Mouse (Mus musculus): ENCODE measurements around the gene Nrp1.

Gene Nrp1

DNA sequence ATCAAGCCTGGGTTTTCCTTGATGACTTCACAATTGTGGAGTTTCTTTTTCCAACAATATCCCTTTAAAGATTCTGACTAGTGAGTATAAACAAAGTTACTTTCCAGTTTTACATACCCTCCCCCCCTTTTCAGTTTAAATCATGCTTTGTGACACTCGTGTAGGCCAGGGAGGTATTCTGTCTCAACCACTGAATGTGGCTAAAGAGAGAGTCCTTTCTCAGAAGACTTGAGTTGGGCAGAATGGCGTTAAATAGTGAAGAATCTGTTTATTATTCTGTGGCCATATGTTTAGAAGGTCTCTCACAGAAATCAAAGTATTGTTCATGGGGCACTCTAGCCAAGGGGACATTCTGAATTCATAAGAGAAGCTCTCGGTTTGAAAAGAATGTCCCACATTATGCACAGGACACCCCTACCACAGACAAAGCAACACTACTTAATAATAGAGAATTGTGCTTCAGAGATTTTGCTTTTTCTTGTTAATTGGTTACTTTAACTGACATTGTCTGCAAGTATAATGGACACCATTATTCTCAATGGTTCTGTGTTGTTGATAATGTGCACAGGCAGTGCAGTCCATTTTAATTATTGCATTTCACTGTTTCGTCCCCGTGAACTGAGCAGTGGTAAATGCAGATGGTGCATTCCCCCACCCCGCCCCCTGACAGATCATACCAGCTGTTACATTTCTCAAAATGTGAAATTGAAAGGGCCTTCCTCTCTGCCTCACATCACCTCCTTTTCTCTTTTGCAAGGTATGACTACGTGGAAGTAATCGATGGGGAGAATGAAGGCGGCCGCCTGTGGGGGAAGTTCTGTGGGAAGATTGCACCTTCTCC is 59.8 kb downstream of the Nrp1 start:
- no peak for DNase-seq (ENCODE audit: low read depth, low spot score)

GRCm38 (mm10) chr8:128419984-128420383 is 61.6 kb downstream of the Nrp1 start:
- no peak for DNase-seq (ENCODE audit: low read depth, low spot score)

- DNase-seq (ENCODE audit: low read depth, low spot score) = no peak
Observed at GRCm38 (mm10) chr8:128420402-128420801, 62.0 kb downstream of the Nrp1 start.

GRCm38 (mm10) chr8:128423813-128424212 is 65.4 kb downstream of the Nrp1 start:
- peak; percentile 34 for DNase-seq (ENCODE audit: low read depth, low spot score)

DNA sequence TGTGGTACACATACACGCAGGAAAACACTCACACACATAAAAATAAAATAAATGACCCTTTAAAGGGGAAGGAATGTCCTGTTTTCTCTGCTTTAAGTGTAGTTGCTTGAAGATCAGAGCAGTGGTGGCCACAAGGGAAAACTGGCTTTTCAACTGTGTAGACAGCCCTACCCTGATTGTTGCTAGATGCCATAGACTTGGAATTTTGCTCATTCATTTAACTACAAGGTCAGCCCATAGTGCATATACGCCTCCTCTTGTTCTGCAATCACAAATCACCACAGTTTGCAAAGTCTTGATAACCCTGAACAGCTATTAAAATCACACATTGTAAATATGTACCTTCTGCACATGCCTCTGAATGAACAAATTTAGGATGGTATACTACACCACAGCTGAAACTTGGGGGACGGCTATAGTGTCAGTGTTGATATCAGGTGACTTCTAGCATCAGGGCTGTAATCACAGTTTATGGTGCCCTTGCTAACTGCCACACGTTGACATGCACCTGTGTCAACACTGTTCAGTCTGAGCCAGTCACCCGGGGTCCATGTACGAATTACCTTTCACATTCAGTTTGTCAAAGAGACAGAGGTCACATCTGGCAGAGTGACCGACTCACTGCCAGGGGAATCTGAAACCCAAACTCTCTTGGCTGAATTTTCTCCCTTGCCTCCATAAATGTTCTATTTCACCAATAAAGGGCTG is 66.4 kb downstream of the Nrp1 start:
- no peak for DNase-seq (ENCODE audit: low read depth, low spot score)

GRCm38 (mm10) chr8:128427071-128427470 is 68.7 kb downstream of the Nrp1 start:
- no peak for DNase-seq (ENCODE audit: low read depth, low spot score)

DNA sequence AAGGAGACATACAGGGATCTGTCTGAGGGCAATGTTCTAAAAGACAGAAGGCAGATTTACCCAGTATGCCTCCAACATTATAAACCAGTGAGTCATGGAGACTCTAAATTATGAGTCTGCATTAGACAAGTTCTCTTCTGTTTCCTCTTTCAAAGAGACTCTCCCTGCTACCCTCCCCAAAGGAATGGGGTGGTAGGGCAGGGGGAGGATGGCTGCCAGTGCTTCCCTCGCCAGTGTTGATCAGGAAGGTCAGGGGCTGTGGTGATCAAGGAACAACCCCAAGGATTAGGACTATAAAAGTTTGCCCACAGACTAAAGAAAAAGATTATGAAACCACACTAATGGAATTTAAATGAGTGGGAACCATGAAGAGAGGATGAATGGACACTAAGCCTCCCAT is 70.6 kb downstream of the Nrp1 start:
- peak; percentile 18 for DNase-seq (ENCODE audit: low read depth, low spot score)

DNA sequence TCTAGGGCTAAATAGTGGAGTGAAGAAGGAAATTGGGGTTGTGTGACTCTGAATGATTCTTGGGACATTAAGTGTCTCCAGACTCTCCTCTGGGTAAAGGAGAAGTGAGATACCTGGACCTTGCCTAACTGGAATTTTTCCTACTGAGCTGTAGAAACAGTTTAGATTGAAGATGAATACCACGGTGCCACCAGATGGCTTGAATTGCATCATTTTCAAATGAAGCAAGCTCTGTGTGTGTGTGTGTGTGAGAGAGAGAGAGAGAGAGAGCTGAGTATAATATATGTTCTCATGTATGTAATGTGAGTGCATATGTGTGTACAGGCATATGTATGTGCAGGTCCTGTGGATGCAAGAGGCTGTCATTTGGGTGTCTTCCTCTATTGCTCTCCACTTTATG is 72.7 kb downstream of the Nrp1 start:
- no peak for DNase-seq (ENCODE audit: low read depth, low spot score)

DNA sequence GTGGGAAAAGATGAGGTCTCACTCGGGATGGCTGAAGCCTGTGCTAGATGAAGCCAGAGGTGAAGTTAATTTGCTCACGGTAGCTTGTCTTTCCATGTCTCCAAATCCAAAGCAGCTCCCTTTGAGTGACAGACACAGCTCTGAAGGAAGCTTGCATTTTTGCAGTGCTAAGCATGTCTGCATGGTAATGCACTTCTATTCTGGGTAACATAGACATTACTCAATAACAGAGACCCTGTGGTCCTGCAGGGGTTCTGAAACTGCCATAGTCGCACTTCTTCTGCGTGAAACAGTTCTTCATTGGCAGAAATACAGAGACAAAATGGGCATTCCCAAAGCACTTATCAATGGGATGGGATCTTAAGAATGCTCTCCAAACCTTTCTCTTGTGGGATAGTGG is 77.3 kb downstream of the Nrp1 start:
- no peak for DNase-seq (ENCODE audit: low read depth, low spot score)

DNA sequence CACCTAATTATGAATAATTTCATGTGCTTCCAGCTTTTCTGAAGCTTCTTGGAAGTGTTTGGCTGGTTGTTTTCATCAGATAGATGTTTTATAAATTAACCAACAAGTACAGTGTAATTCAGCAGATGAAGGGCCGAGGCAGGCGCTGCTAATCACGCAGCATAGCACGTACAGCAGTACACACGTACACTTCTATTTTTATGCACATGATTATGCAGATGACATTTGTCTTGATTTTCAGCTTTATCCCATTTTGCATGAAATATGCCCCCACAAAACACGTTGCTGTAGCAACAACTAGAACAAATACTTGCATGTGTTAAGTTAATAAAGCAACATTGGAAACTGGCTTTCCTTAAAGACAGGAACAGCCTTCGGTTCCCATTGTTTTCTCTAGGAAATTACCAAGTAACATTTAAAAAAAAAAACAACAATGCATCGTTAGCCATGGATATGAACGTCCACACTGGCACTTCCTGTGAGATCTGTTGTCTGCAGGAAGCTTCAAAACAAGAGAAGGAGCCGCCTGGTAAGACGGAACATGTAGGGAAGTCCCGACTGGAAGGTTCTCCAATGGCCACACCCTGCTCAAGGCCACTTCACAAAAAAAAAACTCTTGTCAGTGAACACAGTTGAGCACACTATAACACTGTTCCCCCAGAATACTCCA is 78.9 kb downstream of the Nrp1 start:
- no peak for DNase-seq (ENCODE audit: low read depth, low spot score)

DNA sequence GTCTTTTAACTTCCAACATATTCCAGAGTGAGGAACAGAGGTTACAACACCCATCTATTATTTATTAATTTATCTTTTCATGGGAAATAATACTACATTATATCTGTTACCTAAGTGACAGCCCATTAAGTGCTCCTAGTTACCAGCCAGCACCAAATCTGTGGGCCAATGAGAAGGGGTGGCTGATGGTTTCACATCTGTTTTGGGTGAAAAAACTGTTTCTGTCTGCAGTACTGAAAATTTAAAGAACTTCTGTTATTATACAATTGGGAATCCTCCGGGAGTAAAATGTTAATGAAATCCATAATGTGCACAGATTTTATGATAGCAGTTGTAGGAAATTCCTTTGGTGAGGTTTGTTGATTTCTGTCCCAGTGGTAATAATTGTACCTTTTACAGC is 83.0 kb downstream of the Nrp1 start:
- DNase-seq (ENCODE audit: low read depth, low spot score) = no peak

DNA sequence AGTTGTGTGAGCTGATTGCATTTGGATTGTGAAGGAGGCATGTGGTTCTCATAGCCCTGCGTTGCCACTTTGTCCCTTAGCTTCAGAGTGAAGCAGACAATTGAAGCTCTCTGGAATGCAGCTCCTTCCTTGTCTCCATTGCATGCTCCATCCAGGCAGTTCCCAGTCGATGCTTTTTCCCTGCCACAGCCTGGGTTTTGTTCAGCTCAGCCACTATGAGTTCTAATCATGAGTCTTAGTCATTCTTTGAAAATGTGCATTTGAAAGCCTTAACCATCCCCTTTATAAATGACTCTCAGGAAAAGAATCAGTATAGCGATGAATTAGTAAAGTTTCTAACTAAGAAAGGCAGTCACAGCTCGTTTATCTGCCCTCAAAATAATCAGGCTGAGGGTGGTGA is 87.2 kb downstream of the Nrp1 start:
- no peak for DNase-seq (ENCODE audit: low read depth, low spot score)

GRCm38 (mm10) chr8:128446636-128447035 is 88.2 kb downstream of the Nrp1 start:
- DNase-seq (ENCODE audit: low read depth, low spot score) = no peak

GRCm38 (mm10) chr8:128447320-128447719 is 88.9 kb downstream of the Nrp1 start:
- no peak for DNase-seq (ENCODE audit: low read depth, low spot score)

DNA sequence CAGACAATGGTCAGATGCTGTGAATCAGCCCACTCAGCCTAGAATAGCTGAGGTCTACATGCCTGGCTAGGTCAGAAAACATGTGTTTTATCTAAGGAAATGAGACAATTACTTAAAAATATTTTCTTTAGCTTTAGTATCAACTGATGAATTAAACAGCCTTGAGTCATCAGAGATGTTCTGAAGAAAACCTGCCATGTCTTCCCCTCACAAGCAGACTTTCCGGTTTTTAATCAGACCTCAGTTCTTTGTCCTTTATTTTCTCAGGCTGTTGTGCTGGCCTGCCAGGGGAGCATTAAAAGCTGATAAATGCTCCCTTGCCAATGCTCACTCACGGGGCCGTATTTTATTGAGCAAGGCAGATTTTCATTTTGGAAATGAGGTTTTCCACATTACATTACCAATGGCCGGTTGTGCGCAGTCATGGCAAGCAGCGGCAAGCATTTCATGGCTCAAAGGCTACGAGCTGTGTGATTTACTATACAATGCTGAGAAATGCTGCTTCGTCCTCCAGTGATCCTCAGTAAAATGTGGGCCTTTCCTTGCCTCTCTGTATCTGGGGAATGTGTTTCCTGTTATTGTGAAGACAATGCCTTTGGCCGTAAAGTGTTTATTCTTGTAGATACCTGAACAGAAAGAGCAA is 92.1 kb downstream of the Nrp1 start:
- no peak for DNase-seq (ENCODE audit: low read depth, low spot score)

DNA sequence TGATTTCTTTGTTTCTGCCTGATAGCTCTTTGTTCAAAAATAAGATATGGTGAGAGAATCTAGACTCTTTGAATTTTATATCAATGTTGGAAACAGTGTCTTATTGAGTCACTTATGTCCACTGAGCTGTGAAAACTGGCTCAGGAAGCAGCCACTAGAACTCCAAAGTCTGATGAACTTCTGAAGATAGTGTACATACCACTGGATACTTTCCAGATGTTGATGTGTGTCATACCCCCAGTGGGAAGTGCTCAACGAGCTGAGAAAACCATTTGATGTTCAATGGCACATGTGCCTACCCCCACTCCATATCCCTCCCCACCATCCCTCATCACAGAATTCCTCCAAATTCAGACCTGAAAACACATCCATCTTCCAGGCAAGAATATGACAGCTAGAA is 92.7 kb downstream of the Nrp1 start:
- no peak for DNase-seq (ENCODE audit: low read depth, low spot score)

DNA sequence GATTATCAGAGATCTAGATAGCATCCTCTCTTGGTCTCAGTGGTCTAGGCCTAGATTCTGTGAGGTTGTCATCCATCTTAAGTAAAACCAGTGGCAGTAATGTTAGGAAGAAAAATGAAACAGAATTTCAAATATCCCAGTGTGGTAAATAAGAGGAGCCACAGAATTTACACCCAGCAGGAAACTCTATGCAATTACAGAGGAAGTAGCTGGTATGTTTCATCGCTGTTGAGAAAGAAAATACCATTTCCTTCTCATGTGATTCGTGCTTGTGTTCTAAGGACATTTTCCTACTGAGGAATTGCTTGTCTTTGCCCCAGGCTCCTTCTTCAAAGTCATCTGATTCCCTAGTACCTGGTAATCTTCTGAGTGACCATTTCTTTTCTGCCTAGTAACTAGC is 95.1 kb downstream of the Nrp1 start:
- no peak for DNase-seq (ENCODE audit: low read depth, low spot score)

DNA sequence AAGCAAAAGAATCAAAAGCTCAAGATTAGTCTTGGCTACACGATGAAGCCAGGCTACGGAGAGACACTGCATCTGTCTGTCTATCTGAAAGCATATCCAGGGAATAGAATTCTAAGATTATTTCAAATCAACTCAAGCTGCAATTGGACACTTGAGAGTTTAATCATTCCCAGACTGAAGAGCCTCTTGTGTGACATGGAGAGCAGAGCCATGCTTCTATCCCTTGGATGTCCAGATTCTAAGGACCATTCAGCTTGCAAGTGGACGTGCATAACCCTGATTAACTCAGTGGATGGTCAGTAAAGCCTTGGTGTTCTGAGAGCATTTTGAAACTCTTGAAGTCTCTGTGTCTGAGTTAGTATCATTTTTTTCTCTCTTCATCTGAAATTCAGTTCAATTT is 95.6 kb downstream of the Nrp1 start:
- DNase-seq (ENCODE audit: low read depth, low spot score) = no peak

DNA sequence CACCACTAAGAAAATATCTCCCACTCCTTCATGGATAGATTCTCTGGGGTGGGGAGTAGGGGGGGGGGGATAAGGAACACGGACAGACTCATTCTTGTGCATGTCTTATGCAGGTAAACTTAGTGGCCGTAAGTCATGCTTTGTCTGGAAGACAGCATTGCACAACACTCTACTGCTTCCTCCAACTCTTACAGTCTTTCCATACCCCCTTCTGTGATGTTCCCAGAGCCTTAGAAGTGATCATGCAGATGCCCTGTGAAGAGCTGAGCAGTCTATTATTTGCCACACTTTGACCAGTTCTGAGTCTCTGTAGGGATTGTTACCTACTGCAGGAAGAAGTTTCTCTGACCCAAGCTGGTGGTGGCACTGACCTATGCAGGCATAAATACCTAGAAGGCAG is 98.9 kb downstream of the Nrp1 start:
- DNase-seq (ENCODE audit: low read depth, low spot score) = no peak

DNA sequence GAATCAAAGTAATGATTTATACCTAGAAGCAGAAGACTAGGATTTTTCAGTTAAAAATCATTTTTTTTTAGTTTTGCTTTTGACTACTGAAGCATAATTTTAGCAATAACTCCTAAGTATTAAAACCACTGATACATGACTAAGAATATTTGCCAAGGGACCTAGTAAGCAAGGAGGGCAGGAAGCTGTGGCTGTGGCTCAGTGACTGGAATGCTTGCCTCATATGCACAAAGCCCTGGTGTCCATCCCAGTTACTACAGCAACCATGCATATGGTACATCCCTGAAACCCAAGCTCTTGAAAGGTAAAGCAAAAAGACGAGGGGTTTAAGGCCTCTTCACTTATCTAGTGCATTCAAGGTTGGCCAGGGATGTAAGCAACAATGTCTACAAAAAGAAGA is 101.3 kb downstream of the Nrp1 start:
- no peak for DNase-seq (ENCODE audit: low read depth, low spot score)

GRCm38 (mm10) chr8:128461716-128462115 is 103.3 kb downstream of the Nrp1 start:
- no peak for DNase-seq (ENCODE audit: low read depth, low spot score)

DNA sequence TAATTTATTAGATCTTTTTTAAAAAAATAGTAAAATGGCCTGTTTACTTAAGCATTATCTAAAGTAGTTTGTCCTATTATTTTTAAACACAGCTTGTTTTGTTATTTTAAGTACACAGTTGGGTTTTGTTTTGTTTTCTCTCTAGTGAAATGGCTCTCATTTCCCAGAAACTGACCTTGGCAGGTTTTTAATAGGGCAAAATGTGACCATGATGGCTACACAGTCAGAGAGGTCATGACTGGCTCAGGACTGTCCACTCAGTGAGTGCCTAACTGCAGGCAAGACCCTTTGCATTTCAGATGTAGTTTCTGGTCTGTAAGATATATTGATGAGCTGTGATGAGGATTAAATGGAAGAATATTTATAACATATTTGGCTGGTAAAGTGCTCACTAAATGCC is 104.8 kb downstream of the Nrp1 start:
- no peak for DNase-seq (ENCODE audit: low read depth, low spot score)
